Mouse (Mus musculus) kidney, adult 9 months (tissue): ENCODE data around the gene Ccdc85b.

Source experiments
- DNase-seq: peaks from one replicate; pipeline ENCODE4 v3.0.0; 2022

The Ccdc85b gene

GRCm38 (mm10) chr19:5455037-5455436, 2.7 kb downstream of the Ccdc85b start:
- no peak for DNase-seq

GRCm38 (mm10) chr19:5451766-5452165, 5.9 kb downstream of the Ccdc85b start:
- DNase-seq = no peak

GRCm38 (mm10) chr19:5449673-5450072, 8.0 kb downstream of the Ccdc85b start:
- DNase-seq = no peak

GRCm38 (mm10) chr19:5448354-5449150, 9.1 kb downstream of the Ccdc85b start:
- no peak for DNase-seq

- DNase-seq = peak; percentile 56
Observed at GRCm38 (mm10) chr19:5447515-5448353, 10.0 kb downstream of the Ccdc85b start, which contains the start of gene Fosl1. Gene Fosl1, plus strand, starts transcription at chr19:5447547.

- DNase-seq = no peak
Observed at GRCm38 (mm10) chr19:5445747-5446146, 11.9 kb downstream of the Ccdc85b start.

GRCm38 (mm10) chr19:5444954-5445353, 12.7 kb downstream of the Ccdc85b start:
- DNase-seq = peak; percentile 69

- DNase-seq = no peak
Observed at GRCm38 (mm10) chr19:5444371-5444908, 13.3 kb downstream of the Ccdc85b start.

GRCm38 (mm10) chr19:5433951-5434350, 23.7 kb downstream of the Ccdc85b start:
- DNase-seq = no peak

GRCm38 (mm10) chr19:5432992-5433852, 24.5 kb downstream of the Ccdc85b start:
- peak; percentile 81 for DNase-seq

- peak; percentile 13 for DNase-seq
Observed at GRCm38 (mm10) chr19:5431911-5432464, 25.7 kb downstream of the Ccdc85b start.

GRCm38 (mm10) chr19:5430408-5430807, 27.3 kb downstream of the Ccdc85b start:
- peak; percentile 13 for DNase-seq

GRCm38 (mm10) chr19:5429806-5430205, 27.9 kb downstream of the Ccdc85b start:
- peak; percentile 88 for DNase-seq

- no peak for DNase-seq
Observed at GRCm38 (mm10) chr19:5429219-5429618, 28.5 kb downstream of the Ccdc85b start.

- peak; percentile 76 for DNase-seq
Observed at GRCm38 (mm10) chr19:5428083-5428482, 29.6 kb downstream of the Ccdc85b start.

GRCm38 (mm10) chr19:5426640-5427290, 30.9 kb downstream of the Ccdc85b start:
- DNase-seq = peak; percentile 26

GRCm38 (mm10) chr19:5425906-5426565, 31.7 kb downstream of the Ccdc85b start:
- peak; percentile 27 for DNase-seq

- peak; percentile 90 for DNase-seq
Observed at GRCm38 (mm10) chr19:5424782-5425741, 32.6 kb downstream of the Ccdc85b start, which contains the start of the genes Drap1 and AI837181. Gene Drap1, minus strand, starts transcription at chr19:5424979. Gene AI837181, plus strand, starts transcription at chr19:5425144.

- DNase-seq = peak; percentile 74
Observed at GRCm38 (mm10) chr19:5424092-5424781, 33.5 kb downstream of the Ccdc85b start.
